Mouse (Mus musculus) adrenal gland, postnatal 10 days (tissue): ENCODE measurements around the gene Cuedc2. TPM values are rescaled to one million over a fixed set of nuclear protein-coding genes. Genes with fewer than 3 reads are reported as not detected.

ENCODE experiments used
- DNase-seq: peaks from one replicate; pipeline ENCODE4 v3.0.0; 2021; ENCODE audit warnings: mixed read lengths
- total RNA-seq, 2 experiments: library from RNA; stranded (reverse); gene quantifications; 2 replicates each; pipeline ENCODE4 v1.2.3; 2021

Cuedc2 gene
- total RNA-seq, 2 experiments from 2014 or later = 78.9 to 90.4 TPM

DNA sequence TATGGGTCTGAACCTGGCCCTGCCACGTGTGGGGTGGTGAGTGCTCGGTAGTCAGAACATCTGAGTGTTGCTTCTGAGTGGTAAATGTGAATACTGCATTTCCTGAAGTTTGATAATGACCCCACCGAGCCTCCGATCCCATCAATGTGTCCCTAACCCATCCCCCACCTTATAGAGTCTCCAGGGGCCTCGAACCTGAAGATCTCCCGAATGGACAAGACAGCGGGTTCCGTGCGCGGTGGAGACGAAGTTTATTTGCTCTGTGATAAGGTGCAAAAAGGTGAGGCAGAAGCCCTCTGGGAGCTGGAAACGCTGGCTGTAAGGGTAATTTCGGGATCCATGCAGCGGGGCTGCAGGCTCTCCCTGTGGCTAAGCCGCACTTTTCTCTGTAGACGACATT lies 30.7 kb downstream of the Cuedc2 start:
- DNase-seq = no peak

DNA sequence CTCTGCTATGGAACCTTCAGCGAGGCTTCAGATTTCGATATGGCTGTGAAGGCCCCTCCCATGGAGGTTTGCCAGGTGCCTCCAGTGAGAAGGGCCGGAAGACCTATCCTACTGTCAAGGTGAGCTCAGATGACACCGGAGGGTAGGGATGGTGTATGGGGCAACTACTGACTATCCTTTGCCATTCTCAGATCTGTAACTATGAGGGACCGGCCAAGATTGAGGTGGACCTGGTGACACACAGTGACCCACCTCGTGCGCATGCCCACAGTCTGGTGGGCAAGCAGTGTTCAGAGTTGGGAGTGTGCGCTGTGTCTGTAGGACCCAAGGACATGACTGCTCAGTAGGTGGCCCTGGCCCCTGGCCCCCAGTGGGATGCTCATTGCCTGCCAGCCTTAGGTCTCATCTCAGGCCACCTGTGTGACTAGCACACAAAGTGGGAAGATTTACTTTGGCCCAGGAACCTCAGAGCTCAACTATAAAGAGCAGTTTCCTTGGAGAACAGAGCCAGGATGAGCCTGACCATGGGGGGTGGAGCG lies 31.7 kb downstream of the Cuedc2 start:
- no peak for DNase-seq

DNA sequence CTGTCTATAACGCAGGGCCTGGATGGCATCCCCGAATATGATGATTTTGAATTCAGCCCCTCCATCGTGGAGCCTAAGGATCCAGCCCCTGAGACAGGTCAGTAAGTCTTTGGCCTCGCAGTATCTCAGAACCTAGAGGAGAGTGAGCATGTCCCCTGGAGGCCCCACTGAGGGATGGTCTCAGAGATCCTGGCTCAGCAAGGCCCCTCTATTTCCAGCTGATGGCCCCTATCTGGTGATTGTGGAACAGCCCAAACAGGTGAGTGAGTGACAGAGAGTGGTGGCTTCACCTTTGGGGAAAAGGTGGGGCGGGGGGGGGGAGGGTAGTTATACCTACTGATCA lies 32.3 kb downstream of the Cuedc2 start:
- DNase-seq = no peak

DNA sequence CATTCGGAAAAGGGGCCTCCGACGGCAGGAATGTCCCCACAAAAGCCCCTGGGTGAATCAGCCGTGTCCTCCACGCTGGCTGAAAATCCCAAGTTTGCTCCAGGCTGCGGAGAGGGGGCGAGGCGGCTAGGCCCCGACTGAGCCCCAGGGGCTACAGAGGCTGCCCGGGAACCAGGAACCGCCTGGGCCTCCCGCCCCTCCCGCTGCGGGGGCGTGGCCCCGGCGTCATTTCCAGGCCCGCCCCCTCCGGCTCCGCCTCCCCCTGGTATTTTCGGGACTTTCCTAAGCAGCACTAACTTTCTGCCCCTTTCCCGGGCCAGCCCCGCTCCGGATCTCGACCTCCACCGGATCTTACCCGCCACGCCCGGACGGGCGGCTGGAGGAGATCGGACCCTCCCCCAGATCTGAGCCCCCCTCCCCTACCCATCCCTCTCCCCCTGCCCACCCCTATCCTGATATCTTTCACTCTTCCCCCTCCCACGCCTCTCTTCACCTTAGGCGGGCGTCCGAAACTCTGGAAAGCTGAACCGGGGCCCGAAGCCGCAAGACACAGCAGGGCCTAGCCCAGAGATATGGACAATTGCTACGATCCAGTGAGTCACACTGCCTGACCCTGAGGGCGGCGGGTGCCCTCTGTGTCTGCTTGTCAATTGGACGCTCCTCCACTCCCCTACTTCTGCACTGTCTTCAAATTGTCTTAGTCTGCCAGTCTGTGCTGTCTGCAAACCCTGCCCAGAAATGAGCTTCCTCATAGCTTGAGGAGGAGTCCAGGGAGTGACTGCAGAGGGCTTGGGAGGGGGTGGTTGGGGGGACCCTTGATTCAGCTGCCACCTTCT lies 32.9 kb downstream of the Cuedc2 start:
- DNase-seq = peak; percentile 96

DNA sequence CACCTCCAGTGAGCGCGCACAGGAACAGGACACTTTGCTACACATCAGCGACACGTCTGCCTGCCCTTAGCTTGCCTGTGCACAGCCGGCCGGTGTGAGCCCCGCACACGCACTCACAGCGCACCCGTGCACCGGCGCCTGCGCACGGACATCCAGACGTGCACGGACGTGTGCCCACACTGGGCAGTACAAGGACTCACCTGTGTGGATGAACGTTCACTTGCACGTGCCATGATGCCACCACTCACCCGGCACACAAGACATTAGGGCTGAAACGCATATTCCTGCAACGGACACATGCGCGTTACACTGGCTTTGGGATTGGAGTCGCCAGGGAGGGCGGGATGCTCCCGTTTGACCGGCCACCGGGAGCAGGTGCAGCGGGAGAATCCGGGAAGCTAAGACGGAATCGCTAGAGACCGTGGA lies 33.6 kb downstream of the Cuedc2 start:
- DNase-seq = no peak

DNA sequence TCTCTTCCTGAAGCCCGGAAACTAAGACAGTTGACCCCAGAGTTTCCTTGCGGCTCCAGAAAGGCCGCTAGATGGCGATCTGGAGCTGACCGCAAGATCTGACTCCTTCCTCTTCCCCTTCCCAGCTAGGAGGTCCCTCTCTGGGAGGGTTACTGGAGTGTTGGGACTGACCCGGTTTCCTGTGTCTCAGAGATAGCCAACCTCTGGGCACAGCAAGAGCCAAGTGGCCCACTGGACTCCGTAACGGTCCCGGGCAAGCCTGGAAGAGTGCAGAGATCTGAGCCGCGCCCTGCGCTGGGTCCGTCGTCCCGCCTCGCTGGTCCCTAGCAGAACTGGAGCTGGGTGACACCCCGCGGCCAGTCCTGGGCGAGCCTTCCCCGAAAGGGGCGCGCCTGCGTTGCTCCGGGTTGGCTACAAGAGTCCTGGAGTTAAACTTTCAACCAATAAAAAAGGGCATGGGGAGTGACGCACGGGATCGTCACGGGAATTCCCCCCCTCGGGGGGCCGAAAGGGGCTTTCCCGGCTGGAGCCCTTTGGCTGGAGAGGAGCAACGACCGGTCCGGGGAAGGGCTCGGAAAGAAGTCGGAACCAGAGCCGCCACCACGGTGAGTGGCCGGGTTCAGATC lies 34.2 kb downstream of the Cuedc2 start, which contains the start of gene Nfkb2:
TSS of gene Nfkb2 (plus strand) at position 105 of the 626 bp plus-strand sequence.
- DNase-seq = peak; percentile 96

DNA sequence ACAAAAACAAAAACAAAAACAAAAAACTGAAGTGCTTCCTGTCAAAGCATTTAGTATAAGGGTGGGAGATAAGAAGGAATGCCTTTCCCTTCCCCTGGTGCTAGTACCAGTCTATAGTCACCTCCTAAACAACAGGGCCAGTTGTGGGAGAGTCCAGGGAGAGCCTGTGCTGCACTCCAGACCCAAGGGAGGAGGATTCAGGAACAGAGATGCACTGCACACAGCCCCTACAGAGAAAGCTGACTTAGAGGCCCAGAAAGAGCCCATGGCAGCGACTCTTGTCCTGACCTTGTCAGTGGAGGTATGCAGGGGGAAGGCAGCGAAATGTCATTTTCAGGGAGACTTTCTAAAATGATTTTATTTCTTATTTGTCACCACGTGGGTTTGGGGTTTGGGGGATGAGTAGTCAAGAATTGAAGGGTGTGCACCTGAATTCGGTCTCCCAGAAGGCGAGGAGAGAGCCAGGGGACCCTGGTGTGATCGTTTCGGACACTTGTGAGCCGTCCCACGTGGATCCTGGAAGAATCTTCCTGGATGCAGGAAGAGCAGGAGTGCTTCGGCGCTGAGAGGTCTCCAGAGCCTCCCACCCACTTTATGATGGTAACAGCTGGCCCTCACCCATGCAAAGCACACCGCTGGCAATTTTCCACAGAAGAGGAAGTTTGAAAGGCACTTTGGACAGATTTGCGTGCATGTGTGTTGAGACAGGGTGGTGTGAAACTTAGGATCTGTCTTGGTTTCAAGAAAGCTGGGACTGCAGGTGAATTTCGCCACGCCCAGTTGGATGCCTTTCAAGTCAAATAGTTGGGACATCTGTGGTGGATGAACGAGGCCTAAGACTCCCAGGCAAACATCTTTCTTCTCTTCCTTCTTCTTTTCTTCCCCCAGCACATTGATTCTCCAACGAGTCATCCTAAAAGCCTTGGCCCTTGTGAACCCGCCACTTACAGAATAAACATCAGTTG lies 35.0 kb downstream of the Cuedc2 start:
- no peak for DNase-seq

DNA sequence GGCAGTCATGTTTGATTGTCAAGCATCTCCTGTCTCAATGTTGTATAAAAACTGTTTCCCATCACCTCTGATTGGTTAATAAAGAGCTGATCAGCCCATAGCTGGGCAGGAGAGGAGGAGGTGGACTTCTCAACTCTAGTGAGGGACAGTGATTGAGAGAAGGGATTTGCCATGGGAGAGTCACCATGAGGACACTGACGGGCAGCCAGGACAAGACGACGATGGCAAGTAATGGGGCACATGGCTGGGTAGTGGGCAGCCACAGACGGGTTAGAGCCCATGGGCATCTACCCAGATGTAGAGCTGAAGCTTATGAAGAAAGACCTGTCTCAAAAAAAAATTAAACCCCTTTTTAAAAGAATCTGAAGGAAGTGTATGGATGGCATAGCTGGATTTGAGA lies 36.0 kb downstream of the Cuedc2 start:
- no peak for DNase-seq

DNA sequence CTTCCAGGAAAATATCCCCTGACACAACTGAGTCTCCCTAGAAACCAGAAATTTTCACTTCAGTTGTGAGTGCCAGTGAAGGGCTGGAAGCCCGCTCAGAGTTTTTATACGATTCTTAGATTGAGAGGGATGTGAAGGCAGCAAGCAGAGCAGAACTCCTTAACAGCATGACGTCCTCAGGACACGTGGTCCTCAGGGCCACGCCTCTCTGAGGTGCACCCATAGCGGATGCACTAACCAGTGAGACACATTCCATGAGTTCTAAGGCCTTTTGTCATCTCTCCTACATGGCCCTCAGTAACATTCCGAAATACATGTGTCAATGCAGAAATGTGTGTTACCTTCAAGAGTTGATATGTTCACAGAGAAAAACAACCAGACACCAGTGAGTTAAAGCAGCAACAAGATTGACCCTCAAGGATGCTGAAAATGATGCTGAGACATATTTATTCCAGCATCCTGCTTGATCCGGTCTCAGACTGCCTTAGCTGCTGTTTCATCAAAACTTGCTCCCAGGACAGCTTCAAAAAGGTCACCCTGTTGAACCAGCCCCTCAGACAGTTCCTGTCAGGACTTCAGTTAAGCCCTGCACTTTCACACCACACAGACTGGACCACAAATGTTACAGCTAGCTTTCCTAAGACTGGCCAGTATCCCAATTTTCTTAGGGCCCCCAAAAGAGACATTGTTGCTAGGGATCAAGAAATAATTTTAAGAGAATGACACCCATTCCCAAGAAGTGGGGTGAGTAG lies 38.0 kb downstream of the Cuedc2 start:
- no peak for DNase-seq

DNA sequence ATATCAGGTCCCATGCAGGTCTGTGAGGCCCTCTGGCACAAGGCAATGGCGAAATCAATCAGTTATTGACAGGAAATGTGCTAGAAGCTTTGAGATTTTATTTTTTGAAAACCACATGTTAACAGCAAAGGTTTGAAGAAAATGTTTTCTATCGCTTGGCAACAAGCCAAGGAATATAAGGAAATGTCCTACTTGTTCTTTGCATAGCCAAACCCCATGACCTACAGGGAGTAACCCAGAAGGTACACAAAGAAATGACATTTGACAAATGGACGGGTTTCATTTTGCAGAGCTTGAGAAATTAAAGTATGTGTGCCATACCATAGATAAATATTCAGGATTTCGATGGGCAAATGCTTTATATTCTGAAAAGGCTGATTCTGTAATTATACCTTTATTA lies 41.6 kb downstream of the Cuedc2 start:
- no peak for DNase-seq

DNA sequence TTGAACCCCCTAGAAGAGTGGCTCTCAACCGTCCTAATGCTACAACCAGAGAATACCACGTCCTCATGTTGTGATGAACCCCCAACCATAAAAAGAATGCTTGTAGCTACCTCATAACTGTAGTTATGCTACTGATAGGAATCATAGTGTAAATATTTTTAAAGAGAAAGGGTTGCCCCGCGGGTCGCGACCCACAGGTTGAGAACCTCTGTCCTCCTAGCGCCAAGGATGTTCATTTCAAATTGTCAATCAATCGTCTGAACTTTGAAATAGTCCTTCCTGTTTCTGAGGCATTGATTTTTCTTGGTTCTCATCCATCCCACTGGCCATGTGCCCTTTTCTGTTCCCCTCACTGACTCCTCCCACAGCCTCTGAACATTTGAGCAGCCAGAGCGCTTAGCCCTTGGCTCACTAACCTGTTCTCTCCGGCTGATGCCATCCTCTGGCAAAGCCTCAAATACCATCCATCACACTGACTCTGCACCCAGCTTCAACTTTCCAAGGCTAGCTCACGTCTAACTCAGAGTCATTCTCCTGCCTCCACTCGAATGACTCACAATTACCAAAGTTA lies 47.9 kb downstream of the Cuedc2 start:
- DNase-seq = no peak

DNA sequence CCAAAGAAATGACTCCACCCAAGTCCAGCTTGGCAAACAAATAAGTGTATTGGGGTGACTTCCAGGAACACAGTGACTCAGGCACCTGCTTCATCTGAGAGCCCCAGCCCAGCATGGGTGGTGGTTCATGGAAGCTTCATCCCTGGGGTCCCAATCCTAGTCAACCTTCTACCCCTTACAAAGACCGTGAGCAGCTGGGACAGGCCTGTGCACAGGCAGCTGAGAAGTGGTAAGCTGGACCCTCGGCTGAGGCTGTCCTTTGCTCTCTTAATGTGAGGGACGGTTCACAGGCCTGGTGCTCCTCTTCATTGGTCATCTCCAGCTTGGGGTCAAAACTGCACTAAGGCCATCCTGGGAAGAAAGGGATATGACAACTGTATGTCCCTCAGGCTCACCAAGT lies 50.9 kb downstream of the Cuedc2 start:
- DNase-seq = no peak

DNA sequence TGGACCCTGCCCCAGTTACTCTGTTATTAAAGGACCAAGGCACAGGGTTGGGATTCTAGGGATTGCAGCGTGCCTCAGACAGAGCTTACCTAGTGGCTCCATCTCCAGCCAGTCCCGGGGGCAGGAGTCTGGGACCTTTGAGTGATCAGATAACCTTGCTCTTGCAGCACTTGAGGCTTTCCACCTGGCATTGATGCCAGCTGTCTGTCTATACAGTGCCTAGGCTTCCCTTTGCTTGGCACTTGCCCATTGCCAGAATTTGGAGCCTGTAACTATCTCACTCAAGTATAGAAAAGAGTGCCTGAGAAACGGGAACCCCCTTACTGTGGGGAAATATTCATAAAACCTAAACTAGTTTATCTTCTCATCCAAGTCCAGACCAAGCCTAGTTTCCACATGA lies 51.6 kb downstream of the Cuedc2 start:
- DNase-seq = no peak

DNA sequence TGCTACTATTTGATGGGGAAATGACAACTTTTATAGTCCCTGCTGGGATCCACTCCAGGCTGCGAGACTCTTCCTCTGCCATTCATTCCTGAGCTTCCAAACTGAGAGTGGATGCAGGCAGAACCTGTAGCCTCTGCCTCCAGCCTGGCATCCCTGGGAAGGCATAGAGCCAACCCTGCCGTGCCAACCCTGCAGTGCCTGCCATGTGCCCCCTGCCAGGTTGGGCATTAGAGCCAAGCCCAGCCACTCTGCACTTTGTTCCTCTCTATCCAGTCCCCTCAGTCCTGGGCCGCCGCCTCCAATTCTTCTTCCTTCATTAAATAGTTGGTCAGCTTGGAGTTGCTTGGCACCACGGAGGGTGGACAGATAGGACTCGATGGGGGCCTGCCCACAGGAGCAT lies 52.5 kb downstream of the Cuedc2 start:
- no peak for DNase-seq

DNA sequence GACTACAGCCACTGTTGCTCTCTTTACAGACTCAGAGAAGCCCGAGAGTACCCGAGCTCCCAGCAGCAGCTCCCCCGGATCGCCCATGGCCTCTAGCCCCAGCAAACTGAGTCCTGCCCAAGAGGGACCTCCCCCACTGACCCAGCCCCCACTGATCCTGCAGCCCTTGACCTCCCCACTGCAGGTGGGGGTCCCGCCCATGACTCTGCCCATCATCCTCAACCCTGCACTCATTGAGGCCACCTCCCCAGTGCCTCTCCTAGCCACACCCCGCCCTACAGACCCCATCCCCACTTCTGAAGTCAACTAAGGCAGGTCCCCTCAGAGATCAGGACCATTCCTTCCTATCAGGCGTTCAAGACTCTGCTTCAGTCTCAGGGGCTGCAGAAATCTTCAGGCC lies 52.9 kb downstream of the Cuedc2 start:
- no peak for DNase-seq

DNA sequence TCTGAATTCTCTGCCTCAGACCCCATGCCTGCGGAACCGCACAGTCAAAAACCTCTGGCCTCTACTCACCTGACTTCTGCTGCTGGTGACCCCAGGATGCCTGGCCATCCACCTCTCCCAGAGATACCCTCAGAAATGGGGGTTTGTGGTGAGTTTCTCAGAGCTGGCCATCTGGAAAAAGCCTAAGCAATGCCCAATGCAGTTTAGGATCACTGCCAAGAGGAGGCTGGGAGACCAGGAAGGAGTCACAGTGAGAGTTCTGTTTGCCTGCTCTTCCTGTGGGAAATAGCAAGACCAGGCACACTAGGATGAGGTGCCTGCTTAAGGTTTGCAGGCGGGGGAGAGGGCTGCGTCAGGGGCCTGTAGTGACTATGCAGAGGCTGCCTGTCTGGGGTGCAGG lies 53.8 kb downstream of the Cuedc2 start:
- DNase-seq = no peak

DNA sequence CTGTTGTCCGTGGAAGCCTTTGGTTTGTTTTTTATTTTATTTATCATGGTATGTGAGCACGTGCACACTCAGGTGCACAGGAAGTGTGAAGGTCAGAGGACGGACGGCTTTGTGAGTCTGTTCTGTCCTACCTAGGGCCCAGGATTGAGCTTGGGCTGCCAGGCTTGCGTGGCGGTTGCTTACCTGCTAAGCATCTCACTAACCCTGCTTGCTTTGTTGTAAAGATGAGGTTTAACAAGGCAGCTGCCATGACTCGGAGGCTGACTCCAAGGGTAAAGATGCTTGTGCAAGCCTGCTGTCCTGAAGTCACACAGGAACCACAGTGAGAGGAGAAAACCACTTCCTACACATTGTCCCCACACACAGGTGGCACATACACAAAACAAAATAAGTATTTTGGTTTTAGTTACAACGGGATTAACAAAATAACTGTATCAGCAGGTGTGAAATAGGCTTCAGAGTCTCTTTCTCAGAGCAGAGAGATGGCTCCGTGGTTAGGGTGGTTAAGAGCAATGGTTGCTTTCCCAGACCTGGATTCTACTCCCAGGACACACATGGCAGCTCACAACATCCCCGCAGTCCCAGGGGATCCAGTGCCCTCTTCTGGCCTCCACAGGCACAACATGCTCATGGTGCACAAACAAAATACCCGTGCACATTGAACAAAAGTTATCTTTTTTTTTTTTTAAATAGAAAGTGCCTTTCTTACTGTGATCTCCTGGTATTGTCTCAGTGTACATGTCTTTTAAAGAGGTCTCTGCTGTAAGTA lies 56.2 kb downstream of the Cuedc2 start:
- no peak for DNase-seq
